Mouse (Mus musculus) v-Abl transformed pro-B cells (cell line): ENCODE data around the gene Klhl25.

Experiments
- in situ Hi-C, 2 experiments: fragments of 400-800 bp; cut with MboI; formaldehyde crosslinking; loops; one replicate each; pipeline ENCODE4 v1.15.1; 2025; ENCODE audit not compliant: unreplicated experiment in 2 of 2

The Klhl25 gene

GRCm38 (mm10) chr7:75915550-75915949 is 67.4 kb downstream of the Klhl25 start:
- in situ Hi-C loops = loop anchor here in 1 of 2 experiments (5.0 kb wide), 1 partner anchor 477 kb away; no protein-coding TSS in a partner anchor

- in situ Hi-C loops = loop anchor here in 1 of 2 experiments (5.0 kb wide), 1 partner anchor 475 kb away; no protein-coding TSS in a partner anchor
Observed at GRCm38 (mm10) chr7:75917662-75918061, 69.6 kb downstream of the Klhl25 start.

GRCm38 (mm10) chr7:75919745-75920144 is 71.6 kb downstream of the Klhl25 start:
- in situ Hi-C loops = loop anchor here (5.0 to 10.0 kb wide), 2 partner anchors 473 to 1025 kb away; no protein-coding TSS in a partner anchor
